Mouse (Mus musculus) c-Kit-positive CD71-positive TER-119-positive erythroid progenitor cells, embryonic 14.5 days (primary cell): Measurements from ENCODE around the gene Fgf12.

Source experiments
- DNase-seq: peaks from one replicate; pipeline ENCODE4 v3.0.0-alpha.2; 2013; ENCODE audit warnings: low spot score

Fgf12 gene

DNA sequence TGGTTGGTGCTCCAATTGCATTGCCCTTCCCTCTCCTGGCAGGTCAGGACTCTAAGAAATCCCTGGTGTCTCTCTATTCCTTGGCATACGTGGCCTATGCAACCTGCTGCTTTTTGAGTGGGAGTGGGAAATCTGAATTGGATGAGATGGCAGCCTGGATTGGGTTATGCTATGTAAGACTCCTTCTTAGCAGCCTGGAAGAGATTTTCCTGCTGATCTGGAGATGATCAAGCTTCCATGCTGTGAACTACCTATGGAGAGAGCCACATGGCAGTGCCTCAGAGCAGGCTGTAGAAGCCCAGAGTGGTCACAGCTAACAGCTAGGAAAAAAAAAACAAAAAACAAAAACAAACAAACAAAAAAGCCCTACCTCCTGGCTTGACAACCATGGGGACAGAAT, 277.3 kb downstream of the Fgf12 start:
- DNase-seq, result no peak

DNA sequence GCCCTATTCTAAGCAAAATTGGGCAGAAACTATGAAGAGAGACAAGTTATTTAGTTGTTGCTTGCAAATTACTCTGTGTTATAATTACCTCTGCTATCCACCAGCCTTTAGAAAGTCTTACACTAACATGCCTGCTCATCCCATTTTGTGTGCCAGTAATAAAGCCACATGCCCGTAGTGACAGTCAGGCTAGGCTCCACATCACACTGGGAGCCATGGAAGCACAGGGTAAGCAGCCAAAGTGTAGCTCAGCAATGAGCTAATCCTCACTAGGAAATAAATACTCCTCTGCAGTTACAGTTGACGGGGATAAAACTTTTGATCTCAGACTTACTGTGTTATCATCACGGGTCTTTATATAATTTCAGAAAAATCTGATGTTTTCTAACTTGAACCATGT, 298.0 kb downstream of the Fgf12 start:
- DNase-seq, result no peak

DNA sequence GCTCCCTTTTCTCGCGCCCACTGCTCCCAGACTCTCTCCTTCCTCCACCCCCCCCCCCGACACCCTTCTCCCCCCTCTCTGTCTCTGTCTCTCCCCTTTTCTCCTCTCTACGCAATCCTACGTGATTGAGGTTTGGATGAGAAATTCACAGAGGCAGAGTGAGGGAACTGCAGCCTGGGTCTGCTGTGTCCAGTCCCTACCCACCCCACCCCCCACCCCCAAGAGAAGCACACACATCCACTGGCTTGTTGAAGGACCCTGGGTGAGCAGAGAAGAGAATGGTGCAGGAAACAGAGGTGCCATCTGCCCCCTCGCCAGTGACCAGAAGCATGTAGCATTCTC, 305.8 kb downstream of the Fgf12 start:
- no peak for DNase-seq

DNA sequence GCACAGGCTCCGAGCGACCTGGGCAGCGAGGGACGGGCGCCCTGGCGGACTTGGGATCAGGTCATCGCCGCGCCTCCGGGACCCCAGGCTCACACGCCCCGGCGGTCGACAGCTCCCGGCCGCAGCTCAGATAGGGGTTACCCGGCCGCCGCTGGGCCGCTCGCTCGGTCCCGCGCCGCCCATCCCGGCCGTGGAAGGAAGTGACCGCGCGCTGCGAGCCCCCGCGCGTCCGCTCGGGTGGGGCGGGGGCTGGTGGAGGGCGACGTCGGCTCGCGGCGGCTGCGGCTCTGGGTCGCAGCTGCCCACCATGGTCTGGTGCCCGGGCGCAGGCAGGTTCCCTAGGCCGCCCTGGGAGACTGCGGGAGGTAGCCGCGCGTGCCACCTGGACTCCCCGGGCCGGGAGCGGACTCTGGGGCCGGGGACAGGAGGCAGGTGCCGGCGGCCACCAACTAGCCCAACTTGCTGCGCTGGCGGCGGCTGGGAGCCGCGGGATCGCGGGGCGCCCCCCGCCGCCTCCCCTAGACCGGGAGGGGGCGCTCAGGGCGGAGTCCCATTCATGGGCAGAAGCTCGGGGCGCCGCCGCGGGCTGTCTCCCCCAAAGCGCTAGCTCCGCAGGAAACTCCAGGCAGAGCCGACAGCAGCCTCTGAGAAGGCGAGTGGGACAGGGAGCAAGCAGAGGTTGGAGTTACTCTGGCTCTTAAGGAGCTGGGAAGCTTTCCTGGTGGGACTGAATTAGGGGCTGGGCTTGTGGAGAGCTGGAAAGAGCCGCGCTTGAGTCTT, 306.3 kb downstream of the Fgf12 start:
- DNase-seq, result no peak

DNA sequence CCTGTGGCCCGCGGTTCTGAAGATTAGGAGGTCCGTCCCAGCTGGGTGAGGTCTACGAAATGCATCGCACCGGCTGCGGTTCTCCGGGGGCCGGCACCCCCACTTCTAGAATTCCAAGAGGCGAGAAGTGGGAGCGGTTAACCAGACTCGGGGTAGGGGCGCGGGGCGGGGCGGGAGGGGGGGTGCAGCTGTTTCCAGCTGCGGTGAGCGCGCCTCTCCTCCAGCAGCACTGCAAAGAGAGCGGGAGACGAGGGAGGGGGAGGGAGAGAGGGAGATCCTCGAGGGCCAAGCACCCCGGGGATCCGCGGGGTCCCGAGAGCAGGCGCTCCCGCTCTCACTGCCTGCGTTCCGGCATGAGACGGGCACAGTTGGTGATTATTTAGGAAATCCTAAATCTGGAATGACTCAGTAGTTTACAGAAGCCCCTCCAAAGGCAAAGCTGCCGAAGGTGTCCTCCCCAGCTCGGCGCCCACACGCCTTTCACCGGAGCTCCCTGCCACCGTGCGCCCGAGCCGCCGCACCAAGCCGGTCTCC, 307.0 kb downstream of the Fgf12 start:
- DNase-seq, result no peak

DNA sequence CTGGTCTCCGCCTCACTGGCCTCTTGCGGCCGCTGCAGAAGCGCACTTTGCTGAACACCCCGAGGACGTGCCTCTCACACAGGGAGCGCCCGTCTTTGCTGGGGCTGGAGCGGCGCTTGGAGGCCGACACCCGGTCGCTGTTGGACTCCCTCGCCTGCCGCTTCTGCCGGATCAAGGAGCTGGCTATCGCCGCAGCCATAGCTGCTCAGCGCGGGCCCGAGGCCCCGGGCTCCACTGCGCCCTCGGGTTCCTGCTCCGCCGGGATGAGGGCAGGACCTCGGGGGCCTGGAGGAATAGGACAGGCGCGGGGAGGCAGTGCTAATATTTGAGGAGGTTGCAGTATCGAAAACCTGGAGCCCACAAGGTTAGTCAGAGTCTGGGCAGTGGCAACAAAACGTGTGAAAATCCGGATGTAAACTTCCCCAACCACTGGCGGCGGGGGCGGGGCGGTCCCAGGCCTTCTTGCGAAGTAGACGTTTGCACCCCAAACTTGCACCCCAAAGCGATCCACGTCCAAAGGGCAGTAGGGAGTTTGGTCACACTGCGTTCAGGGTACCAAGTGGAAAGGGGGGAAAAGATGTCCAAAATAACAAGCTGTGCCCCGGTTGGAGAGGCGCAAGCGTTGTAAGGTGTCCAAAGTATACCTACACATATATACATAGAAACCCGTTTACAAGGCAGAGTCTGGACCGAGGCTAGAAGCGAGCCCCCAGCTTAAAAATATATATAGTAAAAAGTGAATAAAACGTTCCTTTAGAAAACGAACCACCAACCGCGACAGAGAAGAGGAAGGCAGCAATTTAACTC, 307.7 kb downstream of the Fgf12 start:
- DNase-seq, result no peak

DNA sequence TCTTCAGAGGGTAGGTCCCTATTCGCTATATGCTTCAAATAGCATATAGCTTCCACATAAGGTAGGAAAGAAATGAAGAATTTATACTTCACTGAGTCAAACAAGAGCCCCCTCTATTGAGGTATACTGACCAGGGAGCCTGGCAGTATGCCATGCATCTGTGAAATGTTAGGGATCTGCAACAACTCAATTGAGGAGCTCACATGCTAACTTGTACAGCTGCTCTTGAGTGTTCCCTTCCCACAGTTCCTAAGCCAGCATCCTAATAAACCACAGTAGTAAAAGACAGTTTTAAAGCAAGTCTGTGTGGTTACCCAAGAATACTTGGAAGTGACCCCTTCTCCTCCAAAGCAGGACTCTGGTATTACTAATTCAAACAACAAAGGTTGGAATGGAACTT, 331.3 kb downstream of the Fgf12 start:
- no peak for DNase-seq

DNA sequence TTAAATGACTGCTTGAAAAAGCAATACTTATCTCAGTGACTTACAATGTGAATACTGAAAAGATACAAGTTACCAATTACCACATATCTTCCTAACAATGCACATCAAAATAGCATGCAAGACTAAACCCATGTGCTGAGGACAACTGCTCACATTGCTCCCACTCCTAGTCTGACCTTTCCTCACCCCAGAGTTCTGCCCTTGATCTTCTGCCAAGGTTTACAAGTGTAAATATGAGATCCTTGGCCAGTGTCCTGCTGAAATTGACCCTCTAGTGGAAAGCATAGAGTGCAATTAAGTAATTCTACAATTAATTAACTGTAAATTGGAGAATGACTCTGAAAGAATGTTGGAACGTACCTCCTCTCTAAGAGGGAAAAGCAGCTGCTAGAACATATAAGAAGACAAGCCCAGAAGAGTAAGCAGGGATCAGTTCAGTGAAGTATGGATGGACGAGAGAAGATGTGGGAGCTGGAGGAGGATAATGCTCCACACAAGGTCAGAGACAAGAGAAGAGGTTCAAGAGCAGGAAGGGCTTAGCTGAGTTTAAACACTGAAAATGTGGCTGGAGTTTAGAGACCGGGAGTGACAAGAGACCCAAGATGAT, 333.1 kb downstream of the Fgf12 start:
- no peak for DNase-seq

DNA sequence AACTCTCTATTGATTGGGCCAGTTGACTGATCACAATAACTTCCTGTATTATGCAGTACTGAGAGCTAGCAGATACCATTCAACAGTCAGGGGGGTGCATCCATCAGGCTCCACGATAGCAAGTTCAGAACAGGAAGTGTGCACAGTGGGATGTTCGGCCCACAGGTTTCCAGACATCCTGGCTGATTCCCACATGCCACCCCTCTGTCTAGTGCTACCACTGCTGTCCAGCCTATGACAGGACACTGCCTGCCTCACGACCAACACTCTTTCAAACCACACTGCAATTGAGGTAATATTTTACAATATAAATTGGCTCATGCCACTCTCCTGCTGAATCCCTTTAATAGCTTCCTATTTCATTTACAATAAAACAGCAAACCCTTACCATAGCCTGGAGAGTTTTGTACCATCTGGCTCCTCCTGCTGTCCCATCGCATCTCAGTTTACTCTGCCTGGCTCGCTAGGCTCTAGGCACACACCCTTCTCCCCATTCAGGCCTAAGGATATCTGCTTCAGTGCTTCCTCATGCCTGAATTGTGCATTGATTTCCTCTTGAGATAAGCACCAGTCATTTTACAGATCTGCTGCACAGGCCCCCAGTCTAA, 341.6 kb downstream of the Fgf12 start:
- DNase-seq, result no peak

DNA sequence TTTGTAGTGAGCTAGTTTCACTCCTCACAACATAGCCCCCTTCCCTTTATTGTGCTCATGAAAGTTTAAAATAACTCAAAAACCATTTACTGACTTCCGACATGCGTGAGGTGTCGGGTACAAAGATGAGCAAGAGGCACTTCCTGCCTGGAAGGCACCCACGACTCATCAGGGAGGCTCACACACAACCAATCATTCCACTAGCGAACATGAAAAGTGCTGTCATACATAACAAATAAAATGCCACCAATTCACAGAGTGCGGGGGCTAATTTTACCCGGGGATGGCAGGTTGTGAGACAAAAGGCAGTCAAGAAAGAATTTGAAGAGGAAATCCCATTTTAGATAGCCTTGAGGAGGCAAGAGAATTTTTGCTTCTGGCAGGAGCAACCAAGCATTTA, 344.6 kb downstream of the Fgf12 start:
- DNase-seq, result no peak

DNA sequence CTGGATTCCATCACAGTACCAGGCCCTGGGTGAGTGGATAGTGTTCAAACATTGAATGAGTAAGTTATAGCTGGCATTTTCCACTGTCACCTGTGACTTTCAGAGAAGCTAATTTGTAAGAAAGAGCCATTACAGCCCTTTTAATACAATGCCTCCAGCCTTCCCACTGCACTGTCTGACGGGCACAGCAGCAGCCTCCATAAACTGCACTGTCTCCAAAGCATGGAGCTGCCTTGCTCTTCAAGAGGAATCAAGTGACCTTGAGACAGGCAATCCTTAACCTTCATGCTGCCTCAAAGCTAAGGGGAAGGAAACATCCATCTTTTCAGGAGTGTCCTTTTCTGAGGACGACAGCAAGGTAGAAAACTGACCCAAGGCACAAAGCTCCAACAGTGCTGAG, 345.0 kb downstream of the Fgf12 start:
- DNase-seq, result no peak

DNA sequence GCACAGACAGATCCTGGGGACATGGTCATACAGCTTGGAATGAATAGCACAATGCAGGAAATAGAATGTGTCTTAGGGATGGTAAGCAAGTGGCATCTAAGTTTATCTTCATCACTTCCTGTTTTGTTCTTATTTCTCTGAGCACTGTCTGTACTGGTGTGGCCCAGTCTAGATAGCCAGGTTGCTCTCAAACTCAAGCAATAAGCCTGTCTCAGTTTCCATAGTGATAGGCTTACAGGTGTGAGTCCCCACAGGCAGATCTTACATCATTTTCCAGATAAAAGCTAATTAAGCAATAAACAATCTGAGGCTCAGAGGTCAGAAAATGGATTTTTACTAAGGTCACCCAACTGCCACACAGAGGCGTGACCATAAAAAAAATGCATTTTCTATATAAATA, 348.7 kb downstream of the Fgf12 start:
- no peak for DNase-seq

DNA sequence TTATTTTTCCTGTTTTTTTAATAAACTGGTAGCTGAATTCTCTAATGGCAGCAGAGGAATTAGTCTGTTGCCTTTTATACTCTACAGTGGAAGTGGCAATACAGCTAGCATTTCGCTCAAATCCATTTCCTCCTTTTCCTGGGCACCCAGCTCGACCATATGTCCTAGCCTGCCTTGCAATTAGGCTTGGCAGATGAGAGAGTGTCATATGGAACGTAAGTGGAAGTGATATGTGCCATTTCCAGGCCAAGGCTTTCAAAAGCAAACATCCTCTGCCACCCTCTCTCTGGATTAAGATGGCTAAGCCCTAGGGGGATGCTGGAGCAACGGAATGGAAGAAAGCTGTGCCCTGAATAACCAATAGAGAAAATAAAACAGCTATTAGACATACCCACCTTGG, 350.2 kb downstream of the Fgf12 start:
- DNase-seq, result no peak

DNA sequence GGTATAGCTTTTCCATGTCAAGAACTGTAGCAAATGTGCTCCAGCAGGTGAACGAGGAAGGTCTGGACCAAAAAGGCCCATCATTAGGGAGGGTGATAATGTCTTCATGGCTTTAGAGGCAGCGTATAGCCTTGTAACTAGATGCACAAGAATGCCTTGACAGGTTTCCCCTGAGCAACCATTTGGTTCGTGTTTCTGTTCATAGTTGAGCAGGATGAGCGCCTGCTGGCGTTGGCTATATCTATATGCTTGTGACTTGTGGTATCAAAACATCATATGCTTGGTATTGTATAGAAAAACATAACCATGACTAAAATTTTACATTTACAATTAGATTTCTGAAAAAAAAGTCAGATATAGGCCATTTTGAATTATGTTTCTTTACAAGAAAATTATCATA, 361.6 kb downstream of the Fgf12 start:
- no peak for DNase-seq

DNA sequence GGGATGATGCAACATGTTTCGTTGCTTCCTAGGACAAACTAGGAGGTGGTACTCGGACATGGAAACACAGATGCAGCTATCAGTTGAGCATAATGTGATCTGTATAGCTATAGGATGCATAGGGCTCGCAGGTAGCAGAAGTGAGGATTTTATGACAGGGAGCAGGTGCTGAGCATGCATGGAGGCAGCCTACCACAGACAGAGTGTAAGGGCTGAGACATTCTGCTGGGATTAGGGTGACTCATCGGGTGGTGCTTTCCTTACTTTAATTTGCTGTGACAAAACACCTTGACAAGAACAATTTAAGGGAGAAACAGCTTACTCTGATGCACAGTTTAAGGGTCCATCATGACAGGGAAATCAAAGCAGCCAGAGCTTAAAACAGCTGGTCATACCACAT, 363.8 kb downstream of the Fgf12 start:
- DNase-seq, result no peak

DNA sequence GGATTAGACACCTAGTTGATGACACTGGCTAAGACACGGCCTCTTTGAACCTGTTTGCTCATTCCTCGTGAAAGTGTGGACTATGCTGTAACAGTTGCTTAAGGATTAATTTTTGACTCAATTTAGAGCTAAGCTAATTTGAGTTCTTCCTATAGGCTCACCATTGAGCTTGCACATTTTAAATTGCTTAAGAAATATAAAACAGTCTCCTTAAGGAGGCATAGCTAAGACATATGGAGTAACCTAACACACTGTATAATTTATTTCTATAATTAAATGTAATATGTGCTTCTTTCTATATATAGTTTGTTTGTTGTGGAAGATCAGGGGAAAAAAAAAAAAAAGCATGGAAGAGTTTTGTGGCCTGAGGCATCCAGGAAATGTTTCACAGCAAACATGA, 378.1 kb downstream of the Fgf12 start:
- no peak for DNase-seq

DNA sequence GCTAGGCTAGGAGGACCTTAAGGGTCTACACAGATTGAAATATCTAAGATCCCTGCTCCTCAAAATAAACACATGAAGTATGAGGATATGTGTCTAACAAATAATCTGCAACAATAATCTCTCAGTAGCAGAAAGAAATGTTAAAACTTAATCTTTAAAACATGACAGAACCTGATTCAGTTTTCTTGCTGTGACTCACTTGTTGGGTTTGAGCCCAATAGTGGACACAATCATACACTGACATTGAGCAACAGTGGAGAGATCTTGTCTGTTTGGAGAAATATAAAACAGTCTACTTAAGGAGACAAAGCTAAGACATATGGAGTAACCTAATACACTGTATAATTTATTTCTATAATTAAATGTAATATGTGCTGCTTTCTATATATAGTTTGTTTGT, 379.6 kb downstream of the Fgf12 start:
- DNase-seq, result no peak

DNA sequence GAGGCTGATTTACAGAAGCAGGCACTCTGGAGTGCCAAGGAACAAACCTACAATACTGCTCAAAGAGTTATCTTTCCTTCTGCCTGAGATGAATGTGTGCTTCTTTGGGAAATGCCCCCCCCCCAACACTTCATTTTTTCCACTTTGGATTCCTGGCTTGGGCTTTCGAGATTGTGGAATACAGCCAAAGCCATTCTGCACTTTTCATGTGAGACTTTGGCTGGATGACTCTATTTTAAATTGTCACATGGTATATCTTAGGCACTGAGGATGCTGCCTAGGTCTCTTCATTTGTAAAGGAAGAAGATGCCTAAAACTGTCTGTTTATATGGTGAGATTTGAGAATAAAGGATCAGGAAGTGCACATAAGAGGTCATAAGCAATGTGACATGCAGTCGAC, 402.2 kb downstream of the Fgf12 start:
- no peak for DNase-seq

DNA sequence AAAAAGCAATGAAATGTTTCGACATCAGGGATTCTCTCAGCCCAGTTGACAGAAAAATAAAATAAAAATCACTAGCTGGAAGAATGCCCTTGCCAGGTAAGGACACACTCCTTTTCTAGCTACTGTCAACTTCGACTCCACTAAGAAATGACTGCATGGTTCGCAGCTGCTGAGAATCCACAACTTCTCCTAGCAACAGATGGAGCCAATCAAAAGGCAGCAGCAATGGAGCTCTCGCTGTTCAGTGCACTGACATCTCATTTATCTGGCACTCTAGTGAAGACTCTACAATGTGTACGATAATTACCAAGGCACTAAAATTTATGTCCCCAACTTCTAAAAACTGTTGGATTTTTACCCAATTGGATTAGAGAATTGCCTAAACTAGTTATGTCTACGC, 407.5 kb downstream of the Fgf12 start:
- no peak for DNase-seq

DNA sequence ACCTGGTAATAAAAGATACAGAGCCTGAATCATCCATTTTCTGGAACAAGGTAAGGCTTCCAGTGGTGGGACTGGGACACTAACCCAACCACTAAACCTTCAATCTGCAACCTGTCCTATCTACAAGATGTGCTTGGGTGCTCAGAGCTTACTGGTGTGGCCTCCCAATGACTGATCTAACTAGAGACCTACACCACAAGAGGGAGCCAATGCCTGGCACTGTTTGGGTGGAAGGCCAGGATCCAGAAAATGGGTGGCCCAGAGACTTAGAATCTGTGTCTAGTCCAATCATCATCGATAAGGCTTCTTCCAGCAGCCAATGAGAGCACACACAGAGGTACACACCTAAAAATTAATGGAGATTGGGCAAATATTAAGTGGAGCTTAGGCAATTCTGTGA, 414.9 kb downstream of the Fgf12 start:
- no peak for DNase-seq

DNA sequence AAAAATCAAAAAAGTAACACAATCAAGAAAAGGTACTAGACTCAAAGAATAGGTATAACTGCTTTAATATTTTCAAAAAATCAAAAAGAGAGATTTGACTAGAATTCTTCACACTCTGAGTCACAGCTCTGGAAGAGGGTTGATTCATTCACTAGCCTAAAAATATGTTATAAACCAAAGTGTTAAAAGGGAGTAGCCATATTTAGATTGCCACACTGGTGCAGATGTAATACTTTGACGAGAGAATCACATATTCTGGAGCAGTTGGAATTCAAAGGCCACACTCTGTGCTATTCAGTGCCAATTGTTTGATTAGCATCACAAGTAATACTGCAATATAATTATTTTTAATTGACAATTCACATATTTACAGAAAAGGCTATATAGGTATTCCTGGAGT, 416.2 kb downstream of the Fgf12 start:
- DNase-seq, result no peak

DNA sequence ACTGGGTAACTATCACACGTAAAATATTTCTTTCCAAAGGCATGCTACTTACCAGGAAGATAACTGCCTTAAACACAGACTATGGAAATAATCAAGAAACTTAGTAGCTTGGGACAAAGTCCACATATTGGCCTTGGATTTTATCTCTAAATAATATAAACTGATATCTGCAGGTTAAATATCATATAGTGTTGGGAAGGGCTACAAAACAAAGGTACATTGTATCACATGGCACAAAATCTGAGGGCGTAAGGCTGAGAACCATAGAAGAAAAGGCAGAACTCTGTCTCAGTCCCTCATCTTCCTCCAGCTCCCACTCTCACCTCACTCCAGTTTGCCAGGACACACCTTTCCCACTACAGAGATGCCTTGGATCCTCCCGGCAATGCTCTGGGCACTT, 417.8 kb downstream of the Fgf12 start:
- no peak for DNase-seq

DNA sequence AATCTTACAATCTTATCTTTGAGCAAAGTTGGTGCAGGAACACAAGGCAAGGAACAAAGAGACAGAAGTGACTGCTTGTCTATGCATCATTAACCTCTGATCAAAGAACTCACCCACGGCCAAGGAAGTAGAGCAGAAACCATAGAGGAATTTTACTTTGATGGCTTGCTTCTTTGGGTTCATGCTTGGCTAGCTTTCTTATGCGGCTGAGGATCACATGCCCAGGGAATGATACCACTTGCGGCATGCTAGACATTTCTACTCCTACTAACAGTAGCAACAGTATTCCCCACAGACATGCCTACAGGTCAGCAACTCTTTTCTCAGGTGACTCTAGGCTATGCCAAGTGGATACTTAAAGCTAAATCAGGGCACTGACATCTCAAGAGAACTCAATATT, 429.3 kb downstream of the Fgf12 start:
- DNase-seq, result no peak
